Mouse (Mus musculus) heart, postnatal 0 days (tissue): ENCODE data around the gene Prkag2. TPM values are rescaled to one million over a fixed set of nuclear protein-coding genes. Genes with fewer than 3 reads are reported as not detected.

Experiments
- ATAC-seq: fragments of 200-750 bp; cut with Nextera tagmentation; 2 replicates; pipeline ENCODE4 v1.8.0; 2017; ENCODE audit warnings: low read depth, moderate number of reproducible peaks, moderate library complexity; ENCODE audit not compliant: insufficient read depth
- DNase-seq: peaks from one replicate; pipeline ENCODE4 v3.0.0-alpha.2; 2016; ENCODE audit warnings: low spot score
- H3K27ac ChIP-seq: fragments of 300-500 bp; sonication (generic); 2 replicates; pipeline ENCODE4 v1.5.1; 2014; ENCODE audit warnings: low read depth, mild to moderate bottlenecking
- H3K27me3 ChIP-seq: fragments of 300-500 bp; sonication (generic); 2 replicates; pipeline ENCODE4 v1.6.1; 2014; ENCODE audit warnings: low read length, mixed read lengths; ENCODE audit not compliant: control insufficient read depth, insufficient read depth
- H3K36me3 ChIP-seq: fragments of 300-500 bp; sonication (generic); replicated peaks from 2 replicates; pipeline ENCODE4 v1.6.1; 2014; ENCODE audit warnings: low read length, mixed read lengths; ENCODE audit not compliant: control insufficient read depth, insufficient read depth
- H3K4me1 ChIP-seq: fragments of 300-500 bp; sonication (generic); 2 replicates; pipeline ENCODE4 v1.6.1; 2014; ENCODE audit warnings: antibody characterized with exemption; ENCODE audit not compliant: control insufficient read depth, insufficient read depth
- H3K4me2 ChIP-seq: fragments of 300-500 bp; sonication (generic); 2 replicates; pipeline ENCODE4 v1.6.1; 2014; ENCODE audit warnings: low read depth, mild to moderate bottlenecking, low read length, moderate library complexity
- H3K4me3 ChIP-seq: fragments of 300-500 bp; sonication (generic); 2 replicates; pipeline ENCODE4 v1.5.1; 2014; ENCODE audit warnings: low read depth, low read length
- H3K9ac ChIP-seq: fragments of 300-500 bp; sonication (generic); replicated peaks from 2 replicates; pipeline ENCODE4 v1.6.1; 2014; ENCODE audit warnings: low read depth, low read length, mixed read lengths
- H3K9me3 ChIP-seq: fragments of 300-500 bp; sonication (generic); replicated peaks from 2 replicates; pipeline ENCODE4 v1.6.1; 2016; ENCODE audit warnings: low read length; ENCODE audit not compliant: control insufficient read depth
- CTCF ChIP-seq: IDR thresholded peaks from 2 replicates; pipeline ENCODE4 v1.5.1; 2016; ENCODE audit warnings: antibody characterized with exemption, control low read depth, low read depth
- EP300 ChIP-seq: IDR thresholded peaks from 2 replicates; pipeline ENCODE4 v1.6.1; 2016; ENCODE audit warnings: antibody characterized with exemption, low read depth
- WGBS: fragments of 180-500 bp; shearing (Covaris S2); extraction: QIAGEN DNeasy Blood & Tissue Kit; methylation state at CpG from one replicate; pipeline ENCODE4 v1.1.7; 2014; 5-methylcytosine and 5-hydroxymethylcytosine counted together
- polyA plus RNA-seq: library from polyadenylated mRNA; unstranded; fragments of >200 nt; fragmentation: Nextera tagmentation; extraction: Ambion mirVana; gene quantifications from 2 replicates; pipeline ENCODE4 v1.2.1, GENCODE M21; 2015
- total RNA-seq: library from RNA; depleted of rRNA; stranded (reverse); fragments of >200 nt; gene quantifications from 2 replicates; pipeline ENCODE4 v1.2.3, GENCODE M21; 2014; ENCODE audit warnings: low replicate concordance

Gene Prkag2
- total and polyA plus RNA-seq, 2 experiments from 2014 or later = 62.9 to 121 TPM

DNA sequence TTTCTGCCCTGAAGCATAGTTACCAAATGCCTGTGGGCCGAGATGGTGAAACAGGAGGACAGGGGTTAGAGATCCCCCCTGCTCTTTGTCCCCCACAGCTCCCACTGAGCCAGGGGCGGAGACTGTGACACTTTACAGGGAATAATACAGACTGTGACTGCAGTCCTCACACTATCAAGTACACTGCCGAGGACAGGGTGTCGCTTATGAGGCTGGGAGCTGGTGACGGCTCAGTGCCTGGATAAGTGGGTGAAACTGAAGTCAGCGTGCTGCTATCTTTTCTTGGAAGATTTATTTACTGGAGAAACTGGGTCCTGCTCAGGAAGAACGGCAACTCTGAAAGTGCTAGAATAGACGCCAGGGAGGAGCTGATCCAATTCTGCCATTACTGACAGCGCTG, 210.6 kb downstream of the Prkag2 start:
- whole genome bisulfite sequencing = 24% methylated on average over 9 of the region's 9 CpGs
- Histone ChIP-seq H3K27me3 (no peaks in the 10 kb centered on the region), H3K36me3 (peaks cover 43% of the 10 kb centered on the region), H3K9me3 (no peaks in the 10 kb centered on the region), H3K4me3 (peak overlapping the region; percentile 15), H3K4me1 (peaks cover 12% of the 10 kb centered on the region), H3K27ac (peak overlapping the region; percentile 89), H3K4me2 (peak overlapping the region; percentile 43), H3K9ac (peak overlapping the region; percentile 29; the same call in 1 of the 2 replicates)
- ATAC-seq (peak; percentile 89), DNase-seq (peak; percentile 64)
- TF ChIP-seq EP300 = no peak
- no peak for TF ChIP-seq CTCF

GRCm38 (mm10) chr5:24888874-24889591, 211.4 kb downstream of the Prkag2 start:
- H3K27me3 ChIP-seq = no peaks in the 10 kb centered on the region
- peak overlapping the region; percentile 43; the same call in 1 of the 2 replicates for H3K4me2 ChIP-seq
- H3K9me3 ChIP-seq = no peaks in the 10 kb centered on the region
- ATAC-seq = peak; percentile 12; the same call in 1 of the 2 replicates
- peak overlapping the region; percentile 89 for H3K27ac ChIP-seq
- H3K9ac ChIP-seq = 0 out of 2 replicates have a peak overlapping the region, but pooled peaks have one; percentile 29
- H3K36me3 ChIP-seq = peaks cover 45% of the 10 kb centered on the region
- H3K4me1 ChIP-seq = peaks cover 12% of the 10 kb centered on the region
- WGBS = 49% methylated on average over 11 of the region's 11 CpGs
- no peak overlapping the region for H3K4me3 ChIP-seq
- TF ChIP-seq CTCF (no peak), EP300 (no peak)
- DNase-seq = peak; percentile 19

- H3K27ac ChIP-seq = no peak overlapping the region
- DNase-seq (no peak), ATAC-seq (no peak)
- no peak overlapping the region for H3K9ac ChIP-seq
- H3K27me3 ChIP-seq = no peaks in the 10 kb centered on the region
- H3K9me3 ChIP-seq = no peaks in the 10 kb centered on the region
- H3K4me1 ChIP-seq = peaks cover 12% of the 10 kb centered on the region
- H3K4me3 ChIP-seq = no peak overlapping the region
- WGBS = 68% methylated on average over 8 of the region's 8 CpGs
- peaks cover 50% of the 10 kb centered on the region for H3K36me3 ChIP-seq
- no peak overlapping the region for H3K4me2 ChIP-seq
- TF ChIP-seq EP300 (no peak), CTCF (no peak)
Observed at GRCm38 (mm10) chr5:24887271-24887670, 213.2 kb downstream of the Prkag2 start.

- H3K9ac ChIP-seq = no peak overlapping the region
- H3K27ac ChIP-seq = peak overlapping the region; percentile 55
- H3K4me2 ChIP-seq = no peak overlapping the region
- H3K9me3 ChIP-seq = no peaks in the 10 kb centered on the region
- ATAC-seq (peak; percentile 53; the same call in 1 of the 2 replicates), DNase-seq (peak; percentile 36)
- H3K4me1 ChIP-seq = peaks cover 9% of the 10 kb centered on the region; the same call in 1 of the 2 replicates
- no peak overlapping the region for H3K4me3 ChIP-seq
- H3K27me3 ChIP-seq = no peaks in the 10 kb centered on the region
- peaks cover 68% of the 10 kb centered on the region for H3K36me3 ChIP-seq
- TF ChIP-seq CTCF (no peak), EP300 (no peak)
- WGBS = 44% methylated on average over 4 of the region's 4 CpGs
Observed at GRCm38 (mm10) chr5:24878713-24879112, 221.7 kb downstream of the Prkag2 start.

DNA sequence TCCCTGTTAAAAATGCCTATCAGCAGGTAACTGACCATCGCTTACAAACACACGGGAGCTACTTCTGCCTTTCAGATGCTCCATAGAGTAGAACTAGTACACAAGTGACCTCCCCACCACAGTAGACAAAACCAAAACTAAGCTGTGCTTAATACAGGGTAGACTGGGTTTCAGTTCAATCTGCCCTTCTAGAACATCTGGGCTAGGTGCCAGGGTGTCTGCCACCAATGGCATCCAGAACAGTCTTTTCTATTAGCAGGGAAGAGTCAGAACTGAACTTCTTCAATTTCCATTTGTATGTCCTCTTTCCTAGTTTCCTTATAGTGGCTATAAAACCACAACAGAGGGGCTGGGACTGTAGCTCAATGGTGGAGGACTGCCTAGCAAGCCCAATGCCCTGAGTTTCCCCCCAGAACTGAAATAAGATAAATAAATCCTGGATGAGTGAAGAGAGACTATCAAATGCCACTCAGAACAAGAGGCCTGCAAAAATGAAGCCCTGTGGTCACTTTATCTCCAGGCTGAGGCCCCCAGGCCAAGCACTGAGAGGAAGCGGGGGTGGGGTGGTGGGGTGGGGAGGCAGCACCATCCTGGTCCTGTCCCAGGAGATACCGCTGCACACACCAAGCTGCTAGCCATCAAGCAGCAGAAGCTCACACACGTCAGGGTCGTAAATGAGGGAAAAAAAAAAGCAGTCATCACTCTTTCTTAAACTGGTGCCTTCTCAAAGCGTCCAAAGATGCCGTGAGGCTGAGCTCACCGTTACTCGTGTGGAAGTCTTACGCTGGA, 222.4 kb downstream of the Prkag2 start:
- peaks cover 69% of the 10 kb centered on the region for H3K36me3 ChIP-seq
- H3K27me3 ChIP-seq = no peaks in the 10 kb centered on the region
- H3K9me3 ChIP-seq = no peaks in the 10 kb centered on the region
- TF ChIP-seq CTCF (no peak), EP300 (no peak)
- WGBS = 51% methylated on average over 11 of the region's 11 CpGs
- no peak overlapping the region for H3K9ac ChIP-seq
- no peak for DNase-seq
- H3K4me1 ChIP-seq = peaks cover 9% of the 10 kb centered on the region; the same call in 1 of the 2 replicates
- H3K4me3 ChIP-seq = no peak overlapping the region
- no peak overlapping the region for H3K4me2 ChIP-seq
- peak; percentile 38 for ATAC-seq
- H3K27ac ChIP-seq = peak overlapping the region; percentile 55
